Mouse (Mus musculus) cortical plate, adult 2 months (tissue): ENCODE results near the gene Pbx2.

Source experiments
- CTCF ChIP-seq: fragments of 200-500 bp; IDR thresholded peaks from 2 replicates; pipeline ENCODE4 v1.5.1; 2011; ENCODE audit warnings: mild to moderate bottlenecking, control low read depth, low read length; ENCODE audit not compliant: insufficient read depth; ENCODE audit errors: extremely low read depth
- POLR2A ChIP-seq: fragments of 200-500 bp; IDR thresholded peaks from 2 replicates; pipeline ENCODE4 v1.6.1; 2011; ENCODE audit warnings: mild to moderate bottlenecking, low read length, control low read depth; ENCODE audit not compliant: insufficient read depth; ENCODE audit errors: extremely low read depth

GRCm38 (mm10) chr17:34549843-34550242, 41.2 kb upstream of the Pbx2 start:
- TF ChIP-seq CTCF (no peak), POLR2A (no peak)
